Mouse (Mus musculus) limb, embryonic 11.5 days (tissue): ENCODE results near the gene Thada. TPM values are rescaled to one million over a fixed set of nuclear protein-coding genes. Genes with fewer than 3 reads are reported as not detected.
"Not testable (repeated sequence)": the region's sequence is repeated elsewhere in the genome, so short reads cannot be mapped to it uniquely, and the experiment has no call there.

ENCODE experiments used
- ATAC-seq: fragments of 200-750 bp; cut with Nextera tagmentation; 2 replicates; pipeline ENCODE4 v1.8.0; 2017; ENCODE audit warnings: low read depth; ENCODE audit not compliant: insufficient number of reproducible peaks, low FRiP score, low TSS enrichment
- DNase-seq: peaks from one replicate; pipeline ENCODE4 v3.0.0-alpha.2; 2015; ENCODE audit warnings: low spot score
- H3K27ac ChIP-seq: fragments of 300-500 bp; sonication (generic); replicated peaks from 2 replicates; pipeline ENCODE4 v1.5.1; 2014; ENCODE audit warnings: low read depth, mild to moderate bottlenecking, low read length
- H3K27me3 ChIP-seq: fragments of 300-500 bp; sonication (generic); 2 replicates; pipeline ENCODE4 v1.6.1; 2014; ENCODE audit warnings: mild to moderate bottlenecking, low read length, mixed read lengths; ENCODE audit not compliant: control insufficient read depth, insufficient read depth
- H3K36me3 ChIP-seq: fragments of 300-500 bp; sonication (generic); 2 replicates; pipeline ENCODE4 v1.6.1; 2014; ENCODE audit warnings: mild to moderate bottlenecking, low read length, moderate library complexity, mixed read lengths; ENCODE audit not compliant: control insufficient read depth, insufficient read depth
- H3K4me1 ChIP-seq: fragments of 300-500 bp; sonication (generic); 2 replicates; pipeline ENCODE4 v1.6.1; 2014; ENCODE audit warnings: low read length, mixed read lengths; ENCODE audit not compliant: control insufficient read depth, insufficient read depth
- H3K4me2 ChIP-seq: fragments of 300-500 bp; sonication (generic); 2 replicates; pipeline ENCODE4 v1.6.1; 2014; ENCODE audit warnings: low read depth, mild to moderate bottlenecking, moderate library complexity; ENCODE audit not compliant: severe bottlenecking
- H3K4me3 ChIP-seq: fragments of 300-500 bp; sonication (generic); 2 replicates; pipeline ENCODE4 v1.5.1; 2014; ENCODE audit warnings: low read depth, low read length
- H3K9ac ChIP-seq: fragments of 300-500 bp; sonication (generic); 2 replicates; pipeline ENCODE4 v1.6.1; 2014; ENCODE audit warnings: mild to moderate bottlenecking, low read length
- H3K9me3 ChIP-seq: fragments of 300-500 bp; sonication (generic); 2 replicates; pipeline ENCODE4 v1.6.1; 2016; ENCODE audit warnings: low read length; ENCODE audit not compliant: control insufficient read depth
- WGBS: fragments of 180-500 bp; shearing (Covaris S2); extraction: QIAGEN DNeasy Blood & Tissue Kit; methylation state at CpG from one replicate; pipeline ENCODE4 v1.1.7; 2014; 5-methylcytosine and 5-hydroxymethylcytosine counted together
- polyA plus RNA-seq: library from polyadenylated mRNA; unstranded; fragments of >200 nt; fragmentation: Nextera tagmentation; extraction: Ambion mirVana; gene quantifications from 2 replicates; pipeline ENCODE4 v1.2.1, GENCODE M21; 2014

Gene Thada
- polyA plus RNA-seq, 1 experiment from 2014 or later = 12.6 TPM

- Histone ChIP-seq H3K27me3 (no peaks in the 10 kb centered on the region), H3K4me3 (no peak overlapping the region), H3K9ac (no peak overlapping the region), H3K27ac (no peak overlapping the region), H3K9me3 (no peaks in the 10 kb centered on the region), H3K4me2 (no peak overlapping the region), H3K36me3 (0 out of 2 replicates have a peak, but pooled peaks cover 4% of the 10 kb centered on the region), H3K4me1 (peaks cover 2% of the 10 kb centered on the region; the same call in 1 of the 2 replicates)
- 83% methylated on average over 2 of the region's 2 CpGs for WGBS
- DNase-seq = no peak
- ATAC-seq = no peak
Measured at GRCm38 (mm10) chr17:84239679-84240292, 226.2 kb downstream of the Thada start.

DNA sequence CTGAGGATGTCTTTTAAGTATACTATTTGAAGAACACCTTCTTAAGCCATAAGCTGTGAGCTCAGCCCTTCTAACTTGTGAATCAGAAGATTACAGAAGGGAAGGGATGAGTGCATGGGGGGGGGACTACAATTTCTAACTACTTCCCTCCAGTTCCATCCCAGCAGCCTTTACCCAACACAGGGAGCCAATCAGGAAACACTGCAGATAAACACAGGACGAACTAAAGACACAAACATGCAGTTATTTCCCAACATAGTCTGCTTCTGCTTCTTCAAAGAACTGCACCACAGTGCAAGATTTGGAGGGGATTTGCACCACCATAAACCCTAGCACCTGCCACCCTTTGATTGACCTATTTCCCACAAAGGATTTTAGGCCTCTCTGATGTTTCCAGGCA lies 227.8 kb downstream of the Thada start:
- H3K36me3 ChIP-seq = 0 out of 2 replicates have a peak, but pooled peaks cover 1% of the 10 kb centered on the region
- WGBS = 61% methylated on average over 1 of the region's 1 CpGs
- H3K4me1 ChIP-seq = no peaks in the 10 kb centered on the region
- no peak overlapping the region for H3K27ac ChIP-seq
- no peaks in the 10 kb centered on the region for H3K27me3 ChIP-seq
- no peak overlapping the region for H3K4me3 ChIP-seq
- ATAC-seq = no peak
- no peaks in the 10 kb centered on the region for H3K9me3 ChIP-seq
- no peak overlapping the region for H3K4me2 ChIP-seq
- DNase-seq = no peak
- no peak overlapping the region for H3K9ac ChIP-seq

DNA sequence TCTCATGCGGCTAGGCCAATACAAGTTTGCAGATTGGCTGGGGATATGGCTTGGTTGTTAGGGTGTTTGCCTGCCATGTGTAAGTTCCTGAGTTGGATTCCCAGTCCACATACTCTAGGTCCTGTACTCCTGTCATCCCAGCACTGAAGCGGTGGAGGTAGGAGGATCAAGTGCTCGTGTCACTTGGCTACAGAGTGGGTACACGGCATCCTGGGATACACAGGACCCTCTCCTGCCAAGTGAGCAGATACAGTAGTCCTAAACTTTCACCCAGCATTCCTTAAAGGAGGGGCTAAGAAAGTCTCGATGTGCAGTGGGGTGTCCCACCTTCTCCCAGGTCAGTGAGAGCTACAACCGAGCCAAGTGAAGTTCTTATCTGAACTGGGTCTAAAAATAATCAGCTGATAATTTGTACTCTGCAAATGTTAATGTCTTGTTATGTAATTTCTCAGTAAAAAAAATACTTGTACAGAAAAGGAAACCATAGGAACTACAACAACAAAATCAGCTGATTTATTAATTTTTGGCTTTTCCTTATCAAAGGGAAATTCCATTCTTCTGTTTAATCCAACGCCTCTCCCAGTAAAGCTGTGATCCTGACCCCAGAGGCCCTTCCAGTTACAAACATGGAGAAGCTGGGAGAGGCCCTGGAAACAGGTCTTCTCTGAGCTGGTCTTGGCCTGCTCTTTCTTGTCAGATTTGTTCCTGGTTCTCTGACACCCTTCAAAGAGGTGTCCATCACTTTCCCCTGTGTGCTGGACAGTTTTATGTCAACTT lies 229.0 kb downstream of the Thada start:
- Histone ChIP-seq H3K27ac (no peak overlapping the region), H3K9ac (no peak overlapping the region), H3K27me3 (no peaks in the 10 kb centered on the region), H3K4me2 (no peak overlapping the region), H3K4me3 (no peak overlapping the region), H3K9me3 (no peaks in the 10 kb centered on the region), H3K36me3 (no peaks in the 10 kb centered on the region), H3K4me1 (no peaks in the 10 kb centered on the region)
- ATAC-seq = no peak
- DNase-seq = no peak
- WGBS = 93% methylated on average over 7 of the region's 7 CpGs

GRCm38 (mm10) chr17:84235399-84235928 lies 230.5 kb downstream of the Thada start:
- ATAC-seq (no peak), DNase-seq (no peak)
- H3K4me3 ChIP-seq = no peak overlapping the region
- H3K27ac ChIP-seq = no peak overlapping the region
- H3K36me3 ChIP-seq = no peaks in the 10 kb centered on the region
- H3K9ac ChIP-seq = no peak overlapping the region
- no peaks in the 10 kb centered on the region for H3K27me3 ChIP-seq
- WGBS = 81% methylated on average over 4 of the region's 4 CpGs
- no peaks in the 10 kb centered on the region for H3K4me1 ChIP-seq
- H3K4me2 ChIP-seq = no peak overlapping the region
- H3K9me3 ChIP-seq = no peaks in the 10 kb centered on the region

DNA sequence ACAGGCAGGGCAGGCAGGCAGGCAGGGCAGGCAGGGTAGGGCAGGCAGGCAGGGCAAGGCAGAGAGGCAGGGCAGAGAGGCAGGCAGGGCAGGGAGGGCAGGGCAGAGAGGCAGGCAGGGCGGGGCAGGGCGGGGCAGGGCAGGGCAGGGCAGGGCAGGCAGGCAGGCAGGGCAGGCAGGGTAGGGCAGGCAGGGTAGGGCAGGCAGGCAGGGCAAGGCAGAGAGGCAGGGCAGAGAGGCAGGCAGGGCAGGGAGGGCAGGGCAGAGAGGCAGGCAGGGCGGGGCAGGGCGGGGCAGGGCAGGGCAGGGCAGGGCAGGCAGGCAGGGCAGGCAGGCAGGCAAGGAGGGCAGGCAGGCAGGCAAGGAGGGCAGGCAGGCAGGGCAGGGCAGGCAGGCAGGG lies 231.2 kb downstream of the Thada start:
- not testable (repeated sequence) for ATAC-seq, H3K36me3 ChIP-seq, H3K27ac ChIP-seq, H3K4me3 ChIP-seq, H3K9me3 ChIP-seq, H3K4me1 ChIP-seq, H3K27me3 ChIP-seq, H3K9ac ChIP-seq, DNase-seq, H3K4me2 ChIP-seq
- 100% methylated on average over 2 of the region's 4 CpGs for WGBS

GRCm38 (mm10) chr17:84233758-84234157 lies 232.2 kb downstream of the Thada start:
- Histone ChIP-seq H3K4me1 (no peaks in the 10 kb centered on the region), H3K9ac (no peak overlapping the region), H3K4me3 (no peak overlapping the region), H3K27me3 (no peaks in the 10 kb centered on the region), H3K36me3 (no peaks in the 10 kb centered on the region), H3K9me3 (no peaks in the 10 kb centered on the region), H3K4me2 (no peak overlapping the region), H3K27ac (no peak overlapping the region)
- WGBS = 88% methylated on average over 2 of the region's 2 CpGs
- DNase-seq (no peak), ATAC-seq (no peak)

DNA sequence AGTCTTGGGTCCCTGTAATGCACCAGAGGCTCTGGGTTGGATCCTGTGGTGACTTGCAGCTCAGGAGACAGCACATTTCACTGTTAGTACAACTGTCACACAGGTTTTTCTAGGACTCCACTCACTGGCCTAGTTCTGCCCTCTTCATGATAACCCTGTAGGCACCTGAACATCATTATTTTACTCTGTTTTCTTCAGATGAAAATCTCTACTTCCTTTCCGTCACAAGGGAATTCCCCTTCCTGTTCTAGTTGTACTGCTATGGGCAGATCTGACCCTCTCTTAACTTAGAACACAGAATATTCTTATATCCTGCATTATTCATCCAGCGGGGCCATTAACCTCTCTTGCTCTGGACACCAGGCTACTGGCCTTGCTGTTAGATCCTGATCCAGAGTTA lies 234.6 kb downstream of the Thada start:
- ATAC-seq (no peak), DNase-seq (no peak)
- Histone ChIP-seq H3K4me1 (peaks cover 5% of the 10 kb centered on the region), H3K27ac (no peak overlapping the region), H3K36me3 (no peaks in the 10 kb centered on the region), H3K27me3 (no peaks in the 10 kb centered on the region), H3K4me3 (no peak overlapping the region), H3K4me2 (no peak overlapping the region), H3K9me3 (no peaks in the 10 kb centered on the region), H3K9ac (no peak overlapping the region)
- WGBS = 89% methylated on average over 2 of the region's 2 CpGs

GRCm38 (mm10) chr17:84228223-84228622 lies 237.8 kb downstream of the Thada start:
- Histone ChIP-seq H3K36me3 (no peaks in the 10 kb centered on the region), H3K27ac (no peak overlapping the region)
- 86% methylated on average over 2 of the region's 2 CpGs for WGBS

More at GRCm38 (mm10) chr17:84228223-84228622, 237.8 kb downstream of the Thada start:
- no peak overlapping the region for H3K4me3 ChIP-seq
- H3K9ac ChIP-seq = no peak overlapping the region
- H3K4me2 ChIP-seq = no peak overlapping the region
- DNase-seq (no peak), ATAC-seq (no peak)
- no peaks in the 10 kb centered on the region for H3K27me3 ChIP-seq
- peaks cover 10% of the 10 kb centered on the region for H3K4me1 ChIP-seq
- no peaks in the 10 kb centered on the region for H3K9me3 ChIP-seq
